Mouse (Mus musculus): ENCODE results near the gene Agrp. TPM values are rescaled to one million over a fixed set of nuclear protein-coding genes. Genes with fewer than 3 reads are reported as not detected.

Agrp gene
- polyA plus RNA-seq, 1 experiment = not detected

GRCm38 (mm10) chr8:105594451-105595242, 42.5 kb downstream of the Agrp start:
- Histone ChIP-seq H3K27ac (ENCODE audit: insufficient read depth, low read length) (no peak overlapping the region), H3K4me3 (ENCODE audit: low read depth, low read length) (no peak overlapping the region), H3K27me3 (ENCODE audit: control insufficient read depth, insufficient read depth, low read length, poor library complexity, severe bottlenecking) (no peaks in the 10 kb centered on the region), H3K9ac (ENCODE audit: low read depth, poor library complexity, severe bottlenecking) (peak overlapping the region; percentile 80), H3K4me1 (ENCODE audit: control insufficient read depth, insufficient read depth, low read length) (no peaks in the 10 kb centered on the region), H3K9me3 (replicated peaks; ENCODE audit: control insufficient read depth, insufficient read depth, low read length, poor library complexity, severe bottlenecking) (no peaks in the 10 kb centered on the region), H3K36me3 (ENCODE audit: control insufficient read depth, insufficient read depth, low read length, poor library complexity, severe bottlenecking) (no peaks in the 10 kb centered on the region)
- TF ChIP-seq CTCF (IDR thresholded peaks at IDR 0.05; ENCODE audit: low read depth, low read length) = no peak
- no peak for TF ChIP-seq POLR2A (IDR thresholded peaks at IDR 0.05; ENCODE audit: insufficient read depth, low read length)

- H3K27me3 ChIP-seq (ENCODE audit: control insufficient read depth, insufficient read depth, low read length, poor library complexity, severe bottlenecking) = no peaks in the 10 kb centered on the region
- no peaks in the 10 kb centered on the region for H3K36me3 ChIP-seq (ENCODE audit: control insufficient read depth, insufficient read depth, low read length, poor library complexity, severe bottlenecking)
- no peaks in the 10 kb centered on the region for H3K4me1 ChIP-seq (ENCODE audit: control insufficient read depth, insufficient read depth, low read length)
- no peak overlapping the region for H3K27ac ChIP-seq (ENCODE audit: insufficient read depth, low read length)
- H3K4me3 ChIP-seq (ENCODE audit: low read depth, low read length) = peak overlapping the region; percentile 20; the same call in 1 of the 2 replicates
- TF ChIP-seq CTCF (IDR thresholded peaks at IDR 0.05; ENCODE audit: low read depth, low read length) (no peak), POLR2A (IDR thresholded peaks at IDR 0.05; ENCODE audit: insufficient read depth, low read length) (no peak), EP300 (IDR thresholded peaks at IDR 0.05; ENCODE audit: insufficient read depth, low read depth, low read length) (no peak)
- no peaks in the 10 kb centered on the region for H3K9me3 ChIP-seq (replicated peaks; ENCODE audit: control insufficient read depth, insufficient read depth, low read length, poor library complexity, severe bottlenecking)
- H3K9ac ChIP-seq (ENCODE audit: low read depth, poor library complexity, severe bottlenecking) = peak overlapping the region; percentile 80
Measured at GRCm38 (mm10) chr8:105593859-105594258, 43.3 kb downstream of the Agrp start.

- Histone ChIP-seq H3K4me3 (ENCODE audit: low read depth, low read length) (no peak overlapping the region), H3K27me3 (ENCODE audit: control insufficient read depth, insufficient read depth, low read length, poor library complexity, severe bottlenecking) (no peaks in the 10 kb centered on the region), H3K27ac (ENCODE audit: insufficient read depth, low read length) (no peak overlapping the region), H3K9me3 (replicated peaks; ENCODE audit: control insufficient read depth, insufficient read depth, low read length, poor library complexity, severe bottlenecking) (no peaks in the 10 kb centered on the region), H3K4me1 (ENCODE audit: control insufficient read depth, insufficient read depth, low read length) (no peaks in the 10 kb centered on the region), H3K9ac (ENCODE audit: low read depth, poor library complexity, severe bottlenecking) (no peak overlapping the region), H3K36me3 (ENCODE audit: control insufficient read depth, insufficient read depth, low read length, poor library complexity, severe bottlenecking) (no peaks in the 10 kb centered on the region)
- TF ChIP-seq CTCF (IDR thresholded peaks at IDR 0.05; ENCODE audit: low read depth, low read length) = no peak
- no peak for TF ChIP-seq POLR2A (IDR thresholded peaks at IDR 0.05; ENCODE audit: insufficient read depth, low read length)
- no peak for TF ChIP-seq EP300 (IDR thresholded peaks at IDR 0.05; ENCODE audit: insufficient read depth, low read depth, low read length)
Measured at GRCm38 (mm10) chr8:105592431-105592830, 44.8 kb downstream of the Agrp start.

DNA sequence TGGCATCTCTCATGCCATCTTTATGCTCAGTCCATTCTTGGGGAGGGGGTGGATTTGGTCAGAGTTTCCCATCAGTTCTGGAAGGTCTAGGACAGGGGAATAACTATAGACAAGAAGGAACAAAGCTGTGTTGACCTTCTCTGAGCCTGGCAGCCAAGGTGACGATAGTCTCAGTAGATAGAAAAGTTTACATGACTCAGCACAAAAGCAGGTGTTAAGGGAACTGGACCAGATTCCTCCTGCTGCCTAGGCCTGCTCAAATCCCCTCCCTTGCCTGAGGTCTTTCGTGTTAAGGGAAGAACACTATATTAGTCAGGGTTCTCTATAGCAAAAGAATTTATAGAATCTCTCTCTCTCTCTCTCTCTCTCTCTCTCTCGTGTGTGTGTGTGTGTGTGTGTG, 57.5 kb downstream of the Agrp start:
- Histone ChIP-seq H3K27me3 (ENCODE audit: control insufficient read depth, insufficient read depth, low read length, poor library complexity, severe bottlenecking) (no peaks in the 10 kb centered on the region; the same call in 1 of the 2 replicates), H3K4me3 (ENCODE audit: low read depth, low read length) (no peak overlapping the region), H3K9me3 (replicated peaks; ENCODE audit: control insufficient read depth, insufficient read depth, low read length, poor library complexity, severe bottlenecking) (no peaks in the 10 kb centered on the region), H3K27ac (ENCODE audit: insufficient read depth, low read length) (no peak overlapping the region), H3K9ac (ENCODE audit: low read depth, poor library complexity, severe bottlenecking) (no peak overlapping the region), H3K36me3 (ENCODE audit: control insufficient read depth, insufficient read depth, low read length, poor library complexity, severe bottlenecking) (no peaks in the 10 kb centered on the region), H3K4me1 (ENCODE audit: control insufficient read depth, insufficient read depth, low read length) (no peaks in the 10 kb centered on the region)
- TF ChIP-seq CTCF (IDR thresholded peaks at IDR 0.05; ENCODE audit: low read depth, low read length) = no peak
- no peak for TF ChIP-seq POLR2A (IDR thresholded peaks at IDR 0.05; ENCODE audit: insufficient read depth, low read length)
- TF ChIP-seq EP300 (IDR thresholded peaks at IDR 0.05; ENCODE audit: insufficient read depth, low read depth, low read length) = no peak

- Histone ChIP-seq H3K4me1 (ENCODE audit: control insufficient read depth, insufficient read depth, low read length) (no peaks in the 10 kb centered on the region), H3K36me3 (ENCODE audit: control insufficient read depth, insufficient read depth, low read length, poor library complexity, severe bottlenecking) (no peaks in the 10 kb centered on the region), H3K9me3 (replicated peaks; ENCODE audit: control insufficient read depth, insufficient read depth, low read length, poor library complexity, severe bottlenecking) (no peaks in the 10 kb centered on the region), H3K27ac (ENCODE audit: insufficient read depth, low read length) (no peak overlapping the region), H3K27me3 (ENCODE audit: control insufficient read depth, insufficient read depth, low read length, poor library complexity, severe bottlenecking) (no peaks in the 10 kb centered on the region), H3K9ac (ENCODE audit: low read depth, poor library complexity, severe bottlenecking) (no peak overlapping the region), H3K4me3 (ENCODE audit: low read depth, low read length) (no peak overlapping the region)
- TF ChIP-seq POLR2A (IDR thresholded peaks at IDR 0.05; ENCODE audit: insufficient read depth, low read length) = no peak
- no peak for TF ChIP-seq CTCF (IDR thresholded peaks at IDR 0.05; ENCODE audit: low read depth, low read length)
- no peak for TF ChIP-seq EP300 (IDR thresholded peaks at IDR 0.05; ENCODE audit: insufficient read depth, low read depth, low read length)
Measured at GRCm38 (mm10) chr8:105575538-105575937, 61.7 kb downstream of the Agrp start.

DNA sequence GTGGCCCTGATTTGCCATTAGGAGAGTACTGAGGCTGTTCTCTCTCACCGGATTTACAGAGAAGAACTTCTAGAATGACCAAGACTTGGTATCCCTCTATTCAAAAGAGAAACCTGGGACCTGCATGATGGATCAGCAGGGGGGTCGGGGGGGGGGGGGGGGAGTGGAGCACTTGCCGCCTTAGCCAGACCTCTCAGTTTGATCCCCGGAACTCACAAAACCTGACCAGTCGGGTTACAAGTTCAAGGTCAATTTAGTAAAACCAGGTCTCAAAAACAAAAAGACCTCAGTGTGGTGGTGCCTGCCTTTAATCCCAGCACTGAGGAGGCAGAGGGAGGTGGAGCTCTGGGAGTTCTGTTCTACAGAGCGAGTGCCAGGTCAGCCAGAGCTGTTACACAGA, 62.5 kb downstream of the Agrp start:
- Histone ChIP-seq H3K27me3 (ENCODE audit: control insufficient read depth, insufficient read depth, low read length, poor library complexity, severe bottlenecking) (no peaks in the 10 kb centered on the region), H3K4me1 (ENCODE audit: control insufficient read depth, insufficient read depth, low read length) (no peaks in the 10 kb centered on the region), H3K4me3 (ENCODE audit: low read depth, low read length) (no peak overlapping the region), H3K9me3 (replicated peaks; ENCODE audit: control insufficient read depth, insufficient read depth, low read length, poor library complexity, severe bottlenecking) (no peaks in the 10 kb centered on the region), H3K9ac (ENCODE audit: low read depth, poor library complexity, severe bottlenecking) (0 out of 2 replicates have a peak overlapping the region, but pooled peaks have one; percentile 41), H3K36me3 (ENCODE audit: control insufficient read depth, insufficient read depth, low read length, poor library complexity, severe bottlenecking) (no peaks in the 10 kb centered on the region), H3K27ac (ENCODE audit: insufficient read depth, low read length) (peak overlapping the region; percentile 64)
- TF ChIP-seq EP300 (IDR thresholded peaks at IDR 0.05; ENCODE audit: insufficient read depth, low read depth, low read length) (no peak), CTCF (IDR thresholded peaks at IDR 0.05; ENCODE audit: low read depth, low read length) (no peak), POLR2A (IDR thresholded peaks at IDR 0.05; ENCODE audit: insufficient read depth, low read length) (no peak)
